Mouse (Mus musculus) left cerebral cortex, adult 2 months (tissue): ENCODE measurements around the gene Mindy1. TPM values are rescaled to one million over a fixed set of nuclear protein-coding genes. Genes with fewer than 3 reads are reported as not detected.

ENCODE experiments used
- DNase-seq, 2 experiments: peaks; one replicate each; pipeline ENCODE4 v3.0.0; 2021 to 2022; ENCODE audit warnings: low spot score in 2 of 2, mixed read lengths in 1 of 2; ENCODE audit errors: extremely low spot score in 1 of 2
- H3K27ac ChIP-seq: fragments of 200-600 bp; 2 replicates; pipeline ENCODE4 v1.8.1; 2022
- H3K4me3 ChIP-seq: fragments of 200-600 bp; 2 replicates; pipeline ENCODE4 v1.8.1; 2022
- CTCF ChIP-seq: fragments of 200-600 bp; IDR thresholded peaks from 2 replicates; pipeline ENCODE4 v1.8.1; 2022; ENCODE audit warnings: antibody characterized with exemption, mild to moderate bottlenecking, moderate library complexity
- intact Hi-C: fragments of 180-260 bp; cut with DNase I; formaldehyde crosslinking; loops from one replicate; pipeline ENCODE4 v1.15.1; 2025
- total RNA-seq, 2 experiments: library from RNA; stranded (reverse); gene quantifications; 2 replicates each; pipeline ENCODE4 v1.2.3; 2021

Mindy1 gene
- total RNA-seq, 2 experiments from 2014 or later, result 19.9 to 21.5 TPM

- TF ChIP-seq CTCF, result no peak
- intact Hi-C loops, result loop anchor here (5.0 kb wide), 1 partner anchor 142 kb away; the partner anchor contains the start of gene Tnfaip8l2
- H3K27ac ChIP-seq, result peak overlapping the region; percentile 97
- H3K4me3 ChIP-seq, result peak overlapping the region; percentile 57
- DNase-seq, result no peak
Measured at GRCm38 (mm10) chr3:95284501-95285281, 3.5 kb downstream of the Mindy1 start.

GRCm38 (mm10) chr3:95285390-95285789 lies 4.2 kb downstream of the Mindy1 start:
- Histone ChIP-seq H3K27ac (peak overlapping the region; percentile 28), H3K4me3 (no peak overlapping the region)
- DNase-seq, result no peak
- intact Hi-C loops, result no loop called here
- TF ChIP-seq CTCF, result no peak

GRCm38 (mm10) chr3:95286011-95286410 lies 4.9 kb downstream of the Mindy1 start:
- DNase-seq, result no peak
- H3K27ac ChIP-seq, result no peak overlapping the region
- intact Hi-C loops, result no loop called here
- H3K4me3 ChIP-seq, result no peak overlapping the region
- no peak for TF ChIP-seq CTCF

- H3K27ac ChIP-seq, result no peak overlapping the region
- no peak for DNase-seq
- no peak for TF ChIP-seq CTCF
- intact Hi-C loops, result no loop called here
- no peak overlapping the region for H3K4me3 ChIP-seq
Measured at GRCm38 (mm10) chr3:95286510-95286909, 5.4 kb downstream of the Mindy1 start.

GRCm38 (mm10) chr3:95287541-95287940 lies 6.4 kb downstream of the Mindy1 start:
- no peak overlapping the region for H3K27ac ChIP-seq
- intact Hi-C loops, result no loop called here
- no peak for TF ChIP-seq CTCF
- no peak for DNase-seq
- no peak overlapping the region for H3K4me3 ChIP-seq

- Histone ChIP-seq H3K4me3 (no peak overlapping the region), H3K27ac (no peak overlapping the region)
- no peak for TF ChIP-seq CTCF
- intact Hi-C loops, result no loop called here
- no peak for DNase-seq
Measured at GRCm38 (mm10) chr3:95289419-95289818, 8.3 kb downstream of the Mindy1 start.

GRCm38 (mm10) chr3:95290156-95290555 lies 9.0 kb downstream of the Mindy1 start:
- TF ChIP-seq CTCF, result no peak
- Histone ChIP-seq H3K27ac (no peak overlapping the region), H3K4me3 (no peak overlapping the region)
- DNase-seq, result no peak
- intact Hi-C loops, result no loop called here

- Histone ChIP-seq H3K27ac (no peak overlapping the region), H3K4me3 (no peak overlapping the region)
- intact Hi-C loops, result no loop called here
- DNase-seq, result no peak
- no peak for TF ChIP-seq CTCF
Measured at GRCm38 (mm10) chr3:95291041-95291440, 9.9 kb downstream of the Mindy1 start.

- intact Hi-C loops, result no loop called here
- H3K27ac ChIP-seq, result 0 out of 2 replicates have a peak overlapping the region, but pooled peaks have one; percentile 36
- no peak for TF ChIP-seq CTCF
Measured at GRCm38 (mm10) chr3:95292899-95293298, 11.8 kb downstream of the Mindy1 start.

GRCm38 (mm10) chr3:95293537-95293936 lies 12.4 kb downstream of the Mindy1 start:
- TF ChIP-seq CTCF, result no peak
- Histone ChIP-seq H3K27ac (no peak overlapping the region), H3K4me3 (no peak overlapping the region)
- intact Hi-C loops, result no loop called here
- no peak for DNase-seq

More at GRCm38 (mm10) chr3:95292899-95293298, 11.8 kb downstream of the Mindy1 start:
- no peak for DNase-seq
- no peak overlapping the region for H3K4me3 ChIP-seq

GRCm38 (mm10) chr3:95294316-95294715 lies 13.2 kb downstream of the Mindy1 start:
- intact Hi-C loops, result no loop called here

GRCm38 (mm10) chr3:95294718-95295117 lies 13.6 kb downstream of the Mindy1 start:
- no peak overlapping the region for H3K27ac ChIP-seq
- no peak for DNase-seq
- intact Hi-C loops, result no loop called here
- TF ChIP-seq CTCF, result no peak
- no peak overlapping the region for H3K4me3 ChIP-seq

More at GRCm38 (mm10) chr3:95294316-95294715, 13.2 kb downstream of the Mindy1 start:
- Histone ChIP-seq H3K27ac (no peak overlapping the region), H3K4me3 (no peak overlapping the region)
- no peak for DNase-seq
- no peak for TF ChIP-seq CTCF
